Mouse (Mus musculus) midbrain, postnatal 0 days (tissue): ENCODE measurements around the gene Nes. TPM values are rescaled to one million over a fixed set of nuclear protein-coding genes. Genes with fewer than 3 reads are reported as not detected.

Source experiments
- ATAC-seq: fragments of 200-750 bp; cut with Nextera tagmentation; 2 replicates; pipeline ENCODE4 v1.8.0; 2017; ENCODE audit warnings: moderate number of reproducible peaks, mild to moderate bottlenecking, moderate TSS enrichment, moderate library complexity; ENCODE audit not compliant: low FRiP score
- DNase-seq: peaks from one replicate; pipeline ENCODE4 v3.0.0-alpha.2; 2015; ENCODE audit warnings: low spot score
- H3K27ac ChIP-seq: fragments of 300-500 bp; sonication (generic); 2 replicates; pipeline ENCODE4 v1.5.1; 2014; ENCODE audit warnings: low read depth, mild to moderate bottlenecking, low read length, mixed read lengths
- H3K27me3 ChIP-seq: fragments of 300-500 bp; sonication (generic); 2 replicates; pipeline ENCODE4 v1.6.1; 2014; ENCODE audit warnings: low read length, control low read depth, mixed read lengths; ENCODE audit not compliant: insufficient read depth
- H3K36me3 ChIP-seq: fragments of 300-500 bp; sonication (generic); 2 replicates; pipeline ENCODE4 v1.6.1; 2014; ENCODE audit warnings: low read length, control low read depth, mixed read lengths; ENCODE audit not compliant: insufficient read depth
- H3K4me1 ChIP-seq: fragments of 300-500 bp; sonication (generic); 2 replicates; pipeline ENCODE4 v1.6.1; 2014; ENCODE audit warnings: mild to moderate bottlenecking, control low read depth, antibody characterized with exemption, low read length, mixed read lengths; ENCODE audit not compliant: insufficient read depth
- H3K4me2 ChIP-seq: fragments of 300-500 bp; sonication (generic); 2 replicates; pipeline ENCODE4 v1.6.1; 2014; ENCODE audit warnings: low read depth, mild to moderate bottlenecking, low read length, mixed read lengths; ENCODE audit not compliant: poor library complexity, severe bottlenecking
- H3K4me3 ChIP-seq: fragments of 300-500 bp; sonication (generic); 2 replicates; pipeline ENCODE4 v1.5.1; 2014; ENCODE audit warnings: low read depth, mild to moderate bottlenecking, low read length, moderate library complexity
- H3K9ac ChIP-seq: fragments of 300-500 bp; sonication (generic); replicated peaks from 2 replicates; pipeline ENCODE4 v1.6.1; 2014; ENCODE audit warnings: mild to moderate bottlenecking, low read length, moderate library complexity, mixed read lengths; ENCODE audit not compliant: poor library complexity, severe bottlenecking
- H3K9me3 ChIP-seq: fragments of 300-500 bp; sonication (generic); 2 replicates; pipeline ENCODE4 v1.6.1; 2016; ENCODE audit warnings: low read length, control low read depth
- CTCF ChIP-seq: IDR thresholded peaks from 2 replicates; pipeline ENCODE4 v1.5.1; 2016; ENCODE audit warnings: antibody characterized with exemption, mild to moderate bottlenecking
- WGBS: fragments of 180-500 bp; shearing (Covaris S2); extraction: QIAGEN DNeasy Blood & Tissue Kit; methylation state at CpG from one replicate; pipeline ENCODE4 v1.1.7; 2014; 5-methylcytosine and 5-hydroxymethylcytosine counted together
- polyA plus RNA-seq: library from polyadenylated mRNA; unstranded; fragments of >200 nt; fragmentation: Nextera tagmentation; extraction: Ambion mirVana; gene quantifications from 2 replicates; pipeline ENCODE4 v1.2.1, GENCODE M21; 2015
- total RNA-seq: library from RNA; depleted of rRNA; stranded (reverse); fragments of >200 nt; gene quantifications from 2 replicates; pipeline ENCODE4 v1.2.3, GENCODE M21; 2014

The Nes gene
- total and polyA plus RNA-seq, 2 experiments from 2014 or later, result 8.8 to 22.4 TPM

DNA sequence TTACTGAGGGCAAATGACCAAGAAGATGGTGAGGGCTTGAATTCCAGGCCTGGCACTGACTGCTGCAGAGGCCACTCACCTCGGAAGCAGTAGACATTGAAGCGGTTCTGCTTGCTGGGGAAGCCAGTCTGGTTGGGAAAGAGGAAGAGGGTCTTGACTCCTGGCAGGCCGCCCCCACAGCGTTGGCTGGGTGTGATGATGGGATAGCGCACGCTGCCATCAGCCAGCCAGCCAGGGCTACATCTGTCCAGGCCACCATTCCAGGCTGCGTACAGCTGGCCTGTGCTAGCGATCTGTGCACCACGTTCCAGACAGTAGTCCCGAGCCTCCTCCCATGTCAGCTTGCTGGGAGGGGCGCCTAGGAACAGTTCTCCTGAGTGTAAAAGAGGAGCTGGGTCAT is 24.5 kb downstream of the Nes start:
- DNase-seq (no peak), ATAC-seq (no peak)
- TF ChIP-seq CTCF, result no peak
- no peak overlapping the region for H3K9ac ChIP-seq
- no peaks in the 10 kb centered on the region for H3K9me3 ChIP-seq
- H3K4me3 ChIP-seq, result no peak overlapping the region
- 27% methylated on average over 10 of the region's 11 CpGs for whole genome bisulfite sequencing
- H3K36me3 ChIP-seq, result peaks cover 3% of the 10 kb centered on the region; the same call in 1 of the 2 replicates
- no peak overlapping the region for H3K27ac ChIP-seq
- H3K4me2 ChIP-seq, result no peak overlapping the region
- H3K4me1 ChIP-seq, result peaks cover 15% of the 10 kb centered on the region
- H3K27me3 ChIP-seq, result peaks cover 60% of the 10 kb centered on the region

DNA sequence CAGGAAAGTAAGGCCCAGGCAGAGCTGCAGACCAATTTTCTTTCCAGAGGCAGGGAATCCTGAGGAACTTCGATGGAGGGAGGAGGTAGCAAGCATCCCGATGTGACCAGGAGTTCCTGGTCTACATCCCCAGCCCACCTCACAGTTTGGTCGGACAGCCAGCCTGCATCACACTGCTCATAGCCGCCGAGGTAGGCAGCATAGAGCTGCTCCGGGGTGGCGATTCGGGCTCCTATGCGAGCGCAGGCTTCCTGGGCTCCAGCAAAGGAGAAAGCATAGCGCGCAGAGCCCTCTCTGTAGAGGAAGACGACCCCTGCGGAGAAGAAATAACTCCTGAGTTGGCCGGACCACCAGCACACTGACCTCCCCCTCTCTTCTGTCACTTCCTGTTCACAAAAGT is 25.5 kb downstream of the Nes start:
- H3K27me3 ChIP-seq, result peaks cover 71% of the 10 kb centered on the region
- TF ChIP-seq CTCF, result no peak
- peak overlapping the region; percentile 77 for H3K4me2 ChIP-seq
- H3K4me1 ChIP-seq, result peaks cover 15% of the 10 kb centered on the region
- H3K9me3 ChIP-seq, result no peaks in the 10 kb centered on the region
- ATAC-seq (no peak), DNase-seq (no peak)
- H3K27ac ChIP-seq, result no peak overlapping the region
- no peak overlapping the region for H3K9ac ChIP-seq
- under 1% methylated on average over 15 of the region's 15 CpGs for WGBS
- H3K36me3 ChIP-seq, result peaks cover 3% of the 10 kb centered on the region; the same call in 1 of the 2 replicates
- peak overlapping the region; percentile 44 for H3K4me3 ChIP-seq

DNA sequence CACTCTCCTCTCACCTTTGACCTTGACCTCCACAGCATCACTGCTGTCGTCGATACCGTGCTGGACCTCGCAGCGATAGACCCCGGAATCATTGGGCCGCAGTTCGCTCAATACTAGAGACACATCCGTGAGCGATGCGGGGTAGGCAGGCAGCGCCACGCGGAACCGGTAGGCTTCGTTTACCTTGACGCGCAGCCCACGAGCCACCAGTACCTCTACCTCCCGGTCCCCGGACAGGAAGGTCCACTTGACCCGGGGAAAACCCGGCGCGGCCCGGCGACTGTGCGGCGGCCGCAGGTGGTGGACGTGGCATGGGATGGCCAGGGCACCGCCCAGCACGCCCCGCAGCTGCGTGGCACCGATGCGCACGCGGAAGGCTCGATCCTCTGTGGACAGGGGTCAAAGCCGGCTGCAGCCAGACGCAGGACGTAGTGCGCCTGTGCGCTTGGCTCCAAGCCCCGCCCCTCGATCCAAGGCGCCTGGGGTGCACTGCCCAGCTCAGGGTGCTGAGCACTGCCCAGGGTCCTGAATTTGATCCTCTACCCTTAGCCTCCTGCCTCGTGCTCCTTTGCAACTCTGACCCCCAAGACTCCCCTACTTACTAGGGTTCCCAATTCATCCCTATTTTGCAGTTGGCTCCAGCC is 26.2 kb downstream of the Nes start:
- H3K4me1 ChIP-seq, result peaks cover 17% of the 10 kb centered on the region
- H3K9me3 ChIP-seq, result no peaks in the 10 kb centered on the region
- H3K36me3 ChIP-seq, result peaks cover 3% of the 10 kb centered on the region; the same call in 1 of the 2 replicates
- no peak for TF ChIP-seq CTCF
- peak overlapping the region; percentile 77 for H3K4me2 ChIP-seq
- H3K9ac ChIP-seq, result peak overlapping the region; percentile 55
- peak overlapping the region; percentile 44 for H3K4me3 ChIP-seq
- DNase-seq, result no peak
- no peak for ATAC-seq
- peaks cover 77% of the 10 kb centered on the region for H3K27me3 ChIP-seq
- H3K27ac ChIP-seq, result no peak overlapping the region
- 2% methylated on average over 46 of the region's 49 CpGs for WGBS

DNA sequence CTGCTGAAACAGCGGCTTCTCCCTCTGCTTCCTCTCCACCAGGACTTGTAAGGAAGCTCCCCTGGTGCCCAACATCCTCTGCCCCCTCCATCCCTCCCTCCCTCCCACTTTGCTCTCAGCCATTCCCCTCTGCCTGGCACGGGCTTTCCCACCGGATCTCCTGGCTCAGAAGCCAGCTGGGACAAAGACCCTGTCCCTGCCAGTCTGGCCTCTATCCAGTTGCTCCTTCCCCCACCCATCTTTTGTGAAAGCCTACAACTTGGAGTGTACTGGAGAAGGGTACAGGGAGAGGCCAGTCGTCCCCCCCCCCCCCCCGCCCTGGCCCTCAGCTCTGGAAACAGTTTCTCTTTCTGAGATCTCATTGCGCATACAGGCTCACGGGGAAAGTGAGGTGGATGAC is 27.9 kb downstream of the Nes start:
- Histone ChIP-seq H3K27me3 (peaks cover 80% of the 10 kb centered on the region), H3K4me3 (peak overlapping the region; percentile 45), H3K4me2 (peak overlapping the region; percentile 92), H3K27ac (peak overlapping the region; percentile 65), H3K9ac (no peak overlapping the region), H3K4me1 (peaks cover 24% of the 10 kb centered on the region), H3K9me3 (no peaks in the 10 kb centered on the region), H3K36me3 (peaks cover 3% of the 10 kb centered on the region; the same call in 1 of the 2 replicates)
- no peak for TF ChIP-seq CTCF
- ATAC-seq (peak; percentile 59; the same call in 1 of the 2 replicates), DNase-seq (peak; percentile 87)
- 0% methylated on average over 7 of the region's 7 CpGs for WGBS

DNA sequence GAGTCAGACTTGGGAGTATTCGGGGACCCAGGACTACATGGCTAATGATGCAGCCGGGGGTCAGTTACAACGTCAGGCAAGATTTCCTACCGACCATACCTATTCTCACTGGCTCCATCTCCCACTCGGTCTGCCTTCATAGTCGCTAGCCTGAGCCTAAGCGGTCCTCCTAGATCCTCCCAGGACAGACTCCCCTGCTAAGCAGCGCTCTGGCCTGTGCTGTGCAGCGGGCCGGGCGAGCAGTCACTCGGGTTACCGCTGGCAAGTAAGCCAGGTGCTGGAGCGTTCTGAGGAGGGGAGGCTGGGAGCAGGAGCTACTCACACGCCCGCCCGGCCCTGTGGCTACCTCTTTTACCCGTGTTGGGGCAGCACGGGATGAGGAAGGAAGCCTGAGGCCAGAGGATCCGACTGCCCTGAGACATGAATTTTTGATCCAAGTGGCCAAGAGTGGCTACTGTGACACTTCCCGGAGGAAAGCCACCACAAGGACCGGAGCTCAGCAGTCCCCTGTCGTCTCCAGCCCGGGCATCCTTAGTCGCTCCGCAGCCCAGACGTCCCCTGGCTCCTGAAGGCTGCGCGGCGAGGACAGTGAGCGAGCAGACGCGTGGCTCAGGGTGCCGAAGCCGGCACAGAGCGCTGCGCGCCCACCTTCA is 28.5 kb downstream of the Nes start:
- Histone ChIP-seq H3K4me3 (peak overlapping the region; percentile 45), H3K27ac (peak overlapping the region; percentile 65), H3K4me2 (peak overlapping the region; percentile 92), H3K36me3 (peaks cover 3% of the 10 kb centered on the region; the same call in 1 of the 2 replicates), H3K4me1 (peaks cover 24% of the 10 kb centered on the region), H3K9ac (peak overlapping the region; percentile 67), H3K27me3 (peaks cover 74% of the 10 kb centered on the region), H3K9me3 (no peaks in the 10 kb centered on the region)
- WGBS, result under 1% methylated on average over 38 of the region's 38 CpGs
- TF ChIP-seq CTCF, result no peak
- no peak for DNase-seq
- no peak for ATAC-seq

DNA sequence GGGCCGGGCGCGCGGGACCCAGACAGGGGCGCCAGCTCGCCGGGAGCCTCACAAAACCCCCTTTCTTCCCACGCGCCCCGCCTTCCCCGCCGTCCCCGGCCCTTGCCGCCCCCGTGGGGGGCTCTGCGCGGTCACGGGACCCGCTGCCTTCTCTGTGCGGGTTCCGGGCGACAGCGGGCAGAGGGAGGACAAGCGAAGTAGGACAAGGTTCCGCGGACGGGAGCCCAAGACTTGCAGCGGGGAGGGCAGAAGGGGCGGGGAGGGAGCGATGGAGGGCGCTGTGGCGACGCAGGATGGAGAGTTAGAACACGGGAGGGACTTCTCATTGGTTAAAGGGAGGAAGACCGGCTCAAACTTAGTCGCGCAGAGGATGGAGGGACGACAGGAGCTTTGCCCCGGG is 29.3 kb downstream of the Nes start, which contains the start of gene Bcan:
Gene Bcan (minus strand): TSS at position 50 of the 400 bp plus-strand sequence.
- WGBS, result under 1% methylated on average over 37 of the region's 39 CpGs
- H3K4me1 ChIP-seq, result peaks cover 24% of the 10 kb centered on the region
- peak; percentile 68 for DNase-seq

More for the DNA sequence above, 29.3 kb downstream of the Nes start, which contains the start of gene Bcan:
- H3K27ac ChIP-seq, result peak within 1 kb of the TSS; percentile 65
- peaks cover 66% of the 10 kb centered on the region for H3K27me3 ChIP-seq
- peak within 1 kb of the TSS; percentile 92 for H3K4me2 ChIP-seq
- H3K36me3 ChIP-seq, result no peaks in the 10 kb centered on the region
- H3K4me3 ChIP-seq, result peak within 1 kb of the TSS; percentile 45
- H3K9me3 ChIP-seq, result no peaks in the 10 kb centered on the region
- ATAC-seq, result peak; percentile 48
- TF ChIP-seq CTCF, result peak; percentile 40
- H3K9ac ChIP-seq, result peak within 1 kb of the TSS; percentile 67
